Mouse (Mus musculus) erythroblast, embryonic 14.5 days (primary cell): ENCODE results near the gene Gdf2.

Source experiments
- GATA1 ChIP-seq: IDR thresholded peaks from 2 replicates; pipeline ENCODE4 v1.6.1; 2012; ENCODE audit warnings: low read length, inconsistent platforms, mixed read lengths
- TAL1 ChIP-seq: IDR thresholded peaks from 3 replicates; pipeline ENCODE4 v1.6.1; 2012; ENCODE audit warnings: low read length, inconsistent platforms, mixed read lengths

DNA sequence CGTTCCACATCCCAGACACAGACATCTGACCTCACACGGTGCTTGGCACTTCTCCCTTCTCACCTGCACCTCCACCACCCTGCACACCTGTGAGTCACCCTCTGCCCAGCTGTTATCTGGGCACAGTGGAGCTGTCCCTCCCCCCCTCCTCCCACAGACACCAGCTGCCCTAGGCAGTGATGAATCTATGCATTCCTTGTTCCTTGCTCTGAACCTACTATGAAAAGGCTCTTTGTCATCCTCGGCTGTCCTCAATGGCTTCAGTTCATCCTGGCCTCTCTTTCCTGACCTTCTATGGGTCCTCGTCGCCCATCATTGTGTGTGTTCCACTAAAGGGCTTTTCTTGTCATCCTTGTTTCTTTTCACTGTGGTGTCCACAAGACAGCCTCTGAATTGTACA is 33.9 kb downstream of the Gdf2 start:
- TF ChIP-seq TAL1 (no peak), GATA1 (no peak)
